Mouse (Mus musculus) ES-E14 (cell line): ENCODE results near the gene Gm27021.

Experiments used
- CHD2 ChIP-seq: IDR thresholded peaks from 2 replicates; pipeline ENCODE4 v1.6.1; 2014; ENCODE audit warnings: mild to moderate bottlenecking, low read depth, low read length, inconsistent platforms
- HCFC1 ChIP-seq: IDR thresholded peaks from 2 replicates; pipeline ENCODE4 v1.6.1; 2012; ENCODE audit warnings: low read length, inconsistent platforms, borderline replicate concordance; ENCODE audit not compliant: insufficient read depth
- MAFK ChIP-seq: IDR thresholded peaks from 2 replicates; pipeline ENCODE4 v1.6.1; 2014; ENCODE audit warnings: mild to moderate bottlenecking, low read depth, low read length, inconsistent platforms; ENCODE audit not compliant: insufficient read depth
- ZNF384 ChIP-seq: IDR thresholded peaks from 2 replicates; pipeline ENCODE4 v1.6.1; 2012; ENCODE audit warnings: low read depth, low read length, inconsistent platforms

GRCm38 (mm10) chr8:120705163-120705562 lies 37.3 kb upstream of the Gm27021 start:
- TF ChIP-seq MAFK (no peak), ZNF384 (no peak), HCFC1 (no peak), CHD2 (no peak)
